Mouse (Mus musculus): ENCODE data around the gene Pkd2l1.

Pkd2l1 gene

GRCm38 (mm10) chr19:44106831-44107660, 85.2 kb downstream of the Pkd2l1 start, which contains the start of gene Chuk:
Gene Chuk, minus strand, starts transcription at chr19:44107480.
- peak; percentile 98 for DNase-seq (ENCODE audit: low spot score)

GRCm38 (mm10) chr19:44104393-44104792, 87.8 kb downstream of the Pkd2l1 start:
- no peak for DNase-seq (ENCODE audit: low spot score)

GRCm38 (mm10) chr19:44103001-44103400, 89.2 kb downstream of the Pkd2l1 start:
- no peak for DNase-seq (ENCODE audit: low spot score)

GRCm38 (mm10) chr19:44100840-44101239, 91.4 kb downstream of the Pkd2l1 start:
- DNase-seq (ENCODE audit: low spot score), result no peak
